Mouse (Mus musculus) cortical plate, adult 2 months (tissue): ENCODE measurements around the gene Tas1r1.

Experiments
- CTCF ChIP-seq: fragments of 200-500 bp; IDR thresholded peaks from 2 replicates; pipeline ENCODE4 v1.5.1; 2011; ENCODE audit warnings: mild to moderate bottlenecking, control low read depth, low read length; ENCODE audit not compliant: insufficient read depth; ENCODE audit errors: extremely low read depth
- POLR2A ChIP-seq: fragments of 200-500 bp; IDR thresholded peaks from 2 replicates; pipeline ENCODE4 v1.6.1; 2011; ENCODE audit warnings: mild to moderate bottlenecking, low read length, control low read depth; ENCODE audit not compliant: insufficient read depth; ENCODE audit errors: extremely low read depth

DNA sequence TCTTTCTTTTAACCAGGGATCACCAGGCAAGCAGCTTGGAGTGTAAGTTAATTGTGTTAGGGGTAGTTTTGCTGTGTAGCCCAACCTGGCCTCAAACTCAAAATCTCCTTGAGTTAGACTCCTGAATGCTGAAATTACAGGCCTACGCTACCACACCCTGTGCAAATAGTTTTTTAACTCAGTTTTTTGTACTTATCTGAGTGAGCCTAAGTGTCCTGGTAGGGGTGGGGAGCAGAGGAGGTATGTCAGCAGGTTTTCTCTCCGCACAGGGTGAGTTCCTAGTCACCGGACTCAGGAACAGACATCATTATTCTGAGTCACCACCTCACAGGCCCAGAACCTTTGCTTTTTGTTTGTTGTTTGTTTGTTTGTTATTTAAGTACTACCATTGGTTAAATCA lies 36.3 kb downstream of the Tas1r1 start:
- TF ChIP-seq CTCF (no peak), POLR2A (no peak)
